In genomic region chr2:151512199-151512598, GRCm38 (mm10) we compare ENCODE assay signal across 10 mouse cellular contexts. TPM values are rescaled to one million over a fixed set of nuclear protein-coding genes. Genes with fewer than 3 reads are reported as not detected.
DNase-seq lines count a peak whose midpoint lies in the region; ATAC-seq lines count a peak whose summit lies in the region.
"Had no signal": no experiment of that assay in that cellular context is flagged by ENCODE, and none has a peak within 500 bp of the region (broad histone marks: within the 10 kb centered on the region; RNA-seq: fewer than 3 reads in every experiment).

No protein-coding gene starts in this region.

- no peak overlapping the region for H3K4me3 ChIP-seq in kidney, embryonic 14.5 days (ENCODE audit: low read length)
- H3K4me3 ChIP-seq: midbrain, embryonic 12.5 days had no signal

- no peaks in the 10 kb centered on the region for H3K27me3 ChIP-seq in kidney, embryonic 14.5 days (ENCODE audit: control insufficient read depth, insufficient read depth, low read length)
- H3K27me3 ChIP-seq: midbrain, embryonic 12.5 days had no signal

- no peak overlapping the region for H3K27ac ChIP-seq in kidney, embryonic 14.5 days (ENCODE audit: low read depth, low read length)
- H3K27ac ChIP-seq: midbrain, embryonic 12.5 days had no signal

- no peak overlapping the region for H3K9ac ChIP-seq in kidney, embryonic 14.5 days (ENCODE audit: low read depth, low read length)
- H3K9ac ChIP-seq: midbrain, embryonic 12.5 days had no signal

- ATAC-seq in kidney, embryonic 14.5 days (ENCODE audit: low FRiP score, low TSS enrichment), result no peak

- DNase-seq in kidney, adult 18-20 months, result peak; percentile 66
- peak; percentile 85 for DNase-seq in adrenal gland, postnatal 10 days
- DNase-seq in frontal cortex, postnatal 10 days (ENCODE audit: low spot score in 2 of 2), result peak; percentile 48 to 56
- DNase-seq in kidney, postnatal 10 days, result peak; percentile 84
- DNase-seq in lung, postnatal 10 days, result peak; percentile 76
- DNase-seq in spleen, postnatal 36 days (ENCODE audit: low spot score in 2 of 2), result no peak
- no peak for DNase-seq in thymus, postnatal 10 days (ENCODE audit: low spot score in 2 of 2)

- no peaks in the 10 kb centered on the region for H3K9me3 ChIP-seq in kidney, embryonic 14.5 days (ENCODE audit: control insufficient read depth, low read length)
- H3K9me3 ChIP-seq: midbrain, embryonic 12.5 days had no signal

- H3K36me3 ChIP-seq in kidney, embryonic 14.5 days (ENCODE audit: control insufficient read depth, insufficient read depth, low read length), result peaks cover 85% of the 10 kb centered on the region

- no peaks in the 10 kb centered on the region for H3K4me1 ChIP-seq in kidney, embryonic 14.5 days (ENCODE audit: control insufficient read depth, insufficient read depth, low read length)
- H3K4me1 ChIP-seq: midbrain, embryonic 12.5 days had no signal

- H3K4me2 ChIP-seq in kidney, embryonic 14.5 days (replicated peaks; ENCODE audit: low read depth, low read length), result no peak overlapping the region
- H3K4me2 ChIP-seq: midbrain, embryonic 12.5 days had no signal

RNA-seq across cellular contexts. Expression of gene Nsfl1c, which starts 18.2 kb away (rescaled TPM):
- polyA plus RNA-seq in kidney, embryonic 14.5 days (2014; fragmentation: Nextera tagmentation; extraction: Ambion mirVana), result 198 and 253 TPM in 2 replicates
- 100 to 1,000 TPM; 100 to 114 TPM for total RNA-seq in adrenal gland, postnatal 10 days (2021)

RNA-seq across cellular contexts. Expression of gene Fkbp1a, which starts 30.1 kb away (rescaled TPM):
- 573 and 762 TPM in 2 replicates for polyA plus RNA-seq in kidney, embryonic 14.5 days (2014; fragmentation: Nextera tagmentation; extraction: Ambion mirVana)
- 100 to 1,000 TPM; 265 to 283 TPM for total RNA-seq in adrenal gland, postnatal 10 days (2021)

RNA-seq across cellular contexts. Expression of gene 4921509C19Rik, which starts 36.2 kb away (rescaled TPM):
- polyA plus RNA-seq in kidney, embryonic 14.5 days (2014; fragmentation: Nextera tagmentation; extraction: Ambion mirVana), result not detected in 2 replicates
- total RNA-seq in adrenal gland, postnatal 10 days (2021), result not detected
- total RNA-seq: gastrocnemius, postnatal 36 days had no signal
- polyA plus RNA-seq: midbrain, embryonic 12.5 days had no signal

Comparison
In these comparisons a context has a peak if more than half of its experiments do, and no peak if none do; other contexts are left out.
1. DNase-seq: peak in kidney, adult 18-20 months (single experiment), adrenal gland, postnatal 10 days (single experiment), frontal cortex, postnatal 10 days (2 of 2), kidney, postnatal 10 days (single experiment) and lung, postnatal 10 days (single experiment); none in spleen, postnatal 36 days (0 of 2) and thymus, postnatal 10 days (0 of 2).